Mouse (Mus musculus) liver, embryonic 14.5 days (tissue): ENCODE data around the gene Prmt7.

Source experiments
- CTCF ChIP-seq: IDR thresholded peaks from 2 replicates; pipeline ENCODE4 v1.5.1; 2016; ENCODE audit warnings: antibody characterized with exemption, low read depth, control low read depth
- EP300 ChIP-seq: IDR thresholded peaks from 2 replicates; pipeline ENCODE4 v1.6.1; 2016; ENCODE audit warnings: antibody characterized with exemption, low read depth

GRCm38 (mm10) chr8:106193162-106193561 lies 17.6 kb upstream of the Prmt7 start:
- no peak for TF ChIP-seq CTCF
- no peak for TF ChIP-seq EP300
